Mouse (Mus musculus) embryo, embryonic 10.5 days (tissue): ENCODE measurements at regions not wholly inside any gene's neighbourhood (a gene's known extent, or its start where the extent isn't known, plus 50 kb on each side); places are given as distances from the start of the nearest gene placed in this dataset.
A peak's percentile ranks its signal among the peaks of the same experiment; 100 is the strongest.

Experiments
- DNase-seq: peaks from one replicate; pipeline ENCODE4 v3.0.0-alpha.2; 2015; ENCODE audit warnings: low spot score

- no peak for DNase-seq
These were observed 387.6 kb downstream of the D3Ertd751e start for GRCm38 (mm10) chr3:42129821-42130560.

GRCm38 (mm10) chr3:42132322-42132721, 389.9 kb downstream of the D3Ertd751e start:
- DNase-seq = no peak

GRCm38 (mm10) chr3:42153372-42153771, 411.0 kb downstream of the D3Ertd751e start:
- DNase-seq = no peak

GRCm38 (mm10) chr3:42154909-42155308, 412.5 kb downstream of the D3Ertd751e start:
- peak; percentile 7 for DNase-seq

GRCm38 (mm10) chr3:42163666-42164065, 421.3 kb downstream of the D3Ertd751e start:
- DNase-seq = no peak

- DNase-seq = no peak
These were observed 456.8 kb downstream of the D3Ertd751e start for GRCm38 (mm10) chr3:42199206-42199605.

GRCm38 (mm10) chr3:42201373-42201772, 459.0 kb downstream of the D3Ertd751e start:
- DNase-seq = no peak

- no peak for DNase-seq
These were observed 463.2 kb downstream of the D3Ertd751e start for GRCm38 (mm10) chr3:42205640-42206039.

GRCm38 (mm10) chr3:42211420-42211819, 469.0 kb downstream of the D3Ertd751e start:
- DNase-seq = no peak

GRCm38 (mm10) chr3:42212456-42212855, 470.0 kb downstream of the D3Ertd751e start:
- no peak for DNase-seq

- DNase-seq = no peak
These were observed 470.8 kb downstream of the D3Ertd751e start for GRCm38 (mm10) chr3:42213163-42213562.

GRCm38 (mm10) chr3:42214624-42215276, 472.3 kb downstream of the D3Ertd751e start:
- DNase-seq = peak; percentile 42

- DNase-seq = no peak
These were observed 476.3 kb downstream of the D3Ertd751e start for GRCm38 (mm10) chr3:42218719-42219118.

GRCm38 (mm10) chr3:42227679-42228398, 485.4 kb downstream of the D3Ertd751e start:
- no peak for DNase-seq

- DNase-seq = no peak
These were observed 486.0 kb downstream of the D3Ertd751e start for GRCm38 (mm10) chr3:42228399-42228755.

GRCm38 (mm10) chr3:42232268-42232667, 489.9 kb downstream of the D3Ertd751e start:
- DNase-seq = no peak

- DNase-seq = no peak
These were observed 491.3 kb downstream of the D3Ertd751e start for GRCm38 (mm10) chr3:42233756-42234155.

- DNase-seq = no peak
These were observed 493.1 kb downstream of the D3Ertd751e start for GRCm38 (mm10) chr3:42235515-42235914.
